Mouse (Mus musculus): ENCODE measurements around the gene Them7.

The Them7 gene

GRCm38 (mm10) chr2:105311991-105312390 lies 87.9 kb downstream of the Them7 start:
- DNase-seq, result no peak

GRCm38 (mm10) chr2:105313077-105313476 lies 89.0 kb downstream of the Them7 start:
- no peak for DNase-seq

DNA sequence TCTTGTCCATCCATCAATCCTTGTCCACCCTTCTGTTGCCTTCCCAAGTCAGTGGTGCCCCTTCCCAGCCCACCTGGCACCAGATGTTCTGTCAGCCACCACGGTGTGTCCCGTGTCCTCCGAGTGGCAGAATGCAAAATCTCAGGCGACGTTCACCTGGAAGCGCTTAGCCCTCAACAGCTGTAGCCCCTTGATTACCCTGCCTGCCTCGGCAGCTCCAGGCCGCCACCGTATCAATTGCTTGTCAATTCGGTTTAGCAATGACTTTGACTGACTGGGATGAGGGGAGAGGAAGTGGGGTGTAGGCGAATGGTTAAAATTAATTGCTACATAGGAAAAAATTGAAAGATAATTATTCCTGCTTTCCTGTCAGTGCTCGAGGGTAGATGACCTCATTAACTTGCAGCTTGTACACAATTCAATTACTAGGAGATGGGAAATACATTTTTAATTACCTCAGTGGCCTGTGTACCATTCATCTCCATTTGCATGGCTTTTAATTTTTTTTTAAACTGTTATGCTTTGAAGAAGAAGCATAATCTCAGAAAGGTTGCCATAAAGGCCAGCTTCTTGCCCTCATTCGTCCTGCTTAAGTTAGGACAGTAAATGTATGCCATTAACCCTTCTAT lies 93.5 kb downstream of the Them7 start:
- DNase-seq, result no peak

- DNase-seq, result no peak
Measured at GRCm38 (mm10) chr2:105326067-105326466, 101.9 kb downstream of the Them7 start.

GRCm38 (mm10) chr2:105330024-105330423 lies 105.9 kb downstream of the Them7 start:
- peak; percentile 89 to 90 for DNase-seq

DNA sequence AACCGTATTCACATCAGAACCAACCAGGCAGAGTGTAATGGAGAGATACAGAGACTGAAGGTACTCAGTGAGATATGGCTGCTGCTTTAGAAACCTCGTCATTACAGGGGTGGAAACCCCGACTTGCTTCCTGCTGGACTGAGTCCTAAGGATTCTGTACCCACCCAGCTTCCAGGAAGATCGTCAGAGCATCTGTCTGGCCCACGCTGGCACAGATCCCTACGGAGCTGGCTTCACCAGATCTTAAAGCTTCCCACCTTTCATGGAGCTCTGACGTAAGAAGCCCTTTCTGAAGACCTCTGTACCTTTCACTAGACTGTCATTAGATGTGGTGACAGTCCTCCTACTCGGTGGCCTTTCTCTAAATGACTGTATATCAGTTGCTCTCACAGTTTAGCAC lies 109.0 kb downstream of the Them7 start:
- DNase-seq, result no peak

DNA sequence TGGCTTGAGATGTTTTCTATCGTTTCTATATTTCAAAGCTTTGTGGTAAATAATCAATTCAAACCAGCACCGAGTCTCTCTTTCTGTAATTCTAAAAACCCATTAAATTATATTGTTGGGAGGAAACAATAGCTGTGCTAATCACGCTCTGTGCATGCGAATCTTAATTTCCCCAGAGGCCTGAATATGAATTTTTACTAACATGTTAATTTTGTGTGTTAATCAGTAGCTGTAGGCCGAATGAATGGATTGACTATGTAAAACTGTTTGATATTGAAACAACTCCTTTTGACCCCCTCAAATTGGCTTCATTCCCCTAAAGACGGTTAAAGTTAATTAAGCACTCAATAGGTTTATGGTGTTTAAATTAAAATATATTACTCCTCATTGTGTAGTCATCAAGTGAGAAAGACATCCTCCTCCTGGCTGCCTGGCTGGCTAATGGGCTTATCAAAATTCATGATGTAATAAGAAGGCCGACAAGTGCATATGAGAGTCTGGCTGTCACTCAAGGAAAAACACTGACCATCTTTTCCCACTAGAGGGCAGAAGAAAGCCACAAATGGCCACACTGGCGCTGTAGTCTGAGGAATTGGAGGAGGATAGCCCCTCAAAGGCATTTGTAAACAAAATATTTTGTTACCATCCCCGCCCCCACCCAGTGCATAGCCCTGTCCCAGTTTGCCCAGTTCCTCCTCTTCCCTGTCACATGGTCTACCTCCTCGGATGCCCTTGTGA lies 110.0 kb downstream of the Them7 start:
- peak; percentile 15 to 65 for DNase-seq

GRCm38 (mm10) chr2:105335661-105336060 lies 111.5 kb downstream of the Them7 start:
- DNase-seq, result no peak

DNA sequence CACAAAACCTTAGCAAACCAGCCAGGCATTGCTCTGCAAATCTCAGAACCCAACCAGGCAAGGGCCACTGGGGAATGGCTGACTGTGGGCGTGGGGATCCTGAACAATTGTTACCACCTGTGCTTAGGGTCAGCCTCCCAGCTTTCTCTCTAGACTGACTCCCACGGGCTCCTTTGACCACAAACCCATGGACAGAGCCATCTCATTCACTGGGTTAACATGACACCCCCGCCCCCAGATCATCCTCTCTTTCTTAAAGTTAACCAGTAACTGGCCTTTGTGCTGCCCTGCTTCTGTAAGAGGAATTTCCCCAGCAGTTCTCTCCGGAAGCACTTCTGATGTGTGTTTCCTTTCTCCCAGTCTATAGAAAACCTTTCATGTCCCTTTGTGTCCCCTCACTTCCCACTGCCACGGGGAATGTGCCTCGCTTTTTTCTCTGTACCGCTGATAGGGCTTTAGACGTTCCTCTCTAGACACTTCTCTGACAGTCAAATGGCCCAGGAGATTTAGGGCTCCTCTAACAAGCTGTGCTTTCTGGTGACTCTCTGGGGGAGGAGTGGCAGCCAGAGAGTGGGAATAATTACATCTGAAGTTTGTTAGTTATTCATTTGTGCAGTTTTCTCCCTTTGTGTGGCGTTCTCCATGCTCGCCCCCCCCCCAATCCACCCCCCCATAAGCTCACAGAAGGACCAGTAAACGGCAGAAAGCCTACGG lies 112.4 kb downstream of the Them7 start:
- no peak for DNase-seq

- DNase-seq, result no peak
Measured at GRCm38 (mm10) chr2:105337171-105337875, 113.2 kb downstream of the Them7 start.

DNA sequence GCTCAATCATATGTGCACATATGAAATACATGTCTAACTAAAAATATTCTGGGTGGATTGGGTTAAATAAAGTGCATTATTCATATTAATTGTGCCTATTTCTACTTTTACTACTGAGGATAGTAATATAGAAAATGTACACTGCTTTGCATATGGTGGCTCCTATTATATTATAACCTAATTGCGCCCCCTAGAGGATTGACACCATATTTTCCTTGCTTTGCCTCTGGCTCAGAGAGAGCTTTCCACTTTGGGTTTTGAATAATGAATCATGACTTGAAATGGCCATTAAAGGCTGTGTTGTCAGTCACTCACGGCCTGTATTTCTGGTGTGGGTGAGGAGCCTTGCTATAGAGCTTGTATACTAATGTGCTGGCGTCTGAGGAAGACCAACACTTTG lies 115.9 kb downstream of the Them7 start:
- DNase-seq, result peak in 1 of 2 experiments; percentile 16

GRCm38 (mm10) chr2:105348886-105349285 lies 124.8 kb downstream of the Them7 start:
- DNase-seq, result no peak

DNA sequence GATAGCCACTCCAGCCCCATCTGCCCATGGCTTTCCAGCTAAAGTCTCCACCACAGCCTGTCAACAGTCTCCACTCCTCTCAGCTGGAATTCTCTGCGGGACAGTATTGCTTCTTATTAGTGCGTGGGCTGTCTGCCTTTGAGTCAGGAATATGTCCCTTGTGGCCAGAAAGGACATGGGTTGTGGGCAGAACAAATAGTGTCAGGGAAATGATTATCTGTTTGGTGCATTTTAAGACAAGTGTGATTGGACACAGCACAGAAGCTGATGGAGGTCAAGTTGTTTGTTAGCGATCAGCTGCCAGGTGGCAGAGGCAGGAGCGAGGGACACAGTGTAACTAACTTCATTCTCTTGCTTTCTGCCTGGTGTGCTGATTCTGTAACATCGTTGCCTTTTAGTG lies 132.7 kb downstream of the Them7 start:
- DNase-seq, result no peak

DNA sequence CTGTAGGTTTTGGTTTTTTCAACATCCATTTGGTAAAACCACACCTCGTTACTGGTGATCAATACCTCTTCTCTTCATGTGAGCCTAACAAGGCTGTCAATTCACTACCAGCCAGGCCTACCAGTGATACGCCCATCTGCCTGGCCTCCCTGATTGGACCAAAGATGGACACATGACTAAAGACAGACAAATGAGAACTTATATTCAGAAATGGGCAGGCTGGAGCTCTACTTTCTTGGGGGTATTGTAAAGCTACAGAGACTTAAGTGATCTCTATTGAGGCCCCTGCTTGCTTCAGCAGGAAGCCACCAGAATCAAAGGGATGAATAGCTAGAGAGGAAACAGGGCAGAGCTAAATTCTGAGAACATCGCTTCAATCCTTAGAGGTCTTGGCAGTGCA lies 133.9 kb downstream of the Them7 start:
- no peak for DNase-seq

- no peak for DNase-seq
Measured at GRCm38 (mm10) chr2:105367623-105368022, 143.5 kb downstream of the Them7 start.

DNA sequence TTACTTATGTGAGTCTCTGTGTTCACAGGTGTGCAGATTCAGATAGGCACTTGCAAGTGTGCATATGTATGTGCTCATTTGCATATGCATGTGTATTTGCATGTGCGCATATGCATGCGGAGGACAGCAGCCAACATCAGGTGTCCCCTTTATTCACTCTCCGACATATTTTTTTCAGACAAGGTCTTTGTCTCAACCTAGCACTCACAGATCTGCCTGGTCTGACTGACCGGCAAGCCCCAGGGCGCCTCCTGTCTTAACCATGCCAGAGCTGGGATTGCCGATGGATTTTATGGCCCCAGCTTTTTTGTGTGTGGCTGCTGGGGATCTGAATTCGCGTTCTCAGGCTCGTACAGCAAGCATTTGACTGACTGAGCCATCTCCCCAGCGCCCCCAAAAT lies 146.1 kb downstream of the Them7 start:
- DNase-seq, result peak; percentile 4 to 10

DNA sequence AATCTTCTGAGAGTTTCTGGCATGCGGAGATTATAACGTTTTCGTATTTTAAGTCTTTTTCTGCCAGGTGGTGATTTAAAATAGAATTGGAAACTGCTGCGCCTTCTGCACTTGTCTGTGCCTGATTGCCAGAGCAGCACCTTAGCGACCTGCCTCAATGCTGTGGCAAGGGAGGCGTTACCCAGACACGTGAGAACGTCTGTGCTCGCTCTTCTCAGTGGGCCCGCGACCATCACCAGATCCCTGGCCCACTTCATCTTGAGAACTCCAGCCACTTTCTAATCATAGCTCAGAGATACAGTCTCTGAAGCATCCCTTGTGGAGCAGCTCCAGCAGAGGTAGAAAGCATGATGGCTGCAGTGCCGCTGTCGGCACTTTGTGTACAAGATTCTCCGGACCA lies 146.6 kb downstream of the Them7 start:
- peak in 1 of 2 experiments; percentile 9 for DNase-seq

DNA sequence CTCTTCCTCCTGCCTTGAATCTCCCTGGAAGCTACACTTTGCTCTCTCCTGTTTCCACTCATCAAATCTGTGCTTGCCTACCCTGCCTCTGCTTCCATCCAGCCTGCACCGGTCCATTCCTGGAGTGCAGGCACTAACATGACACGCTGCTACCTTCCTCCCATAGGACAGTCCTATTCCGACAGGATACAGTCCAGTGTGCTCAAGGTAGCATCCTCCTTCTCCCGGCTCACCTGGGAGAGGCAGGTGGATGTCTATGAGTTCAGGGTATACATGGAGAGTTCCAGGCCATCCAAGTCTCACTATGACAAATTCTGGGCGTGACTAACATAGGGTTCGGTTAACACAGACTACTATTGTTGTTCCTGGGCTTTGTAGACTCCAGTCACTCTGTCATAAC lies 148.0 kb downstream of the Them7 start:
- DNase-seq, result no peak

DNA sequence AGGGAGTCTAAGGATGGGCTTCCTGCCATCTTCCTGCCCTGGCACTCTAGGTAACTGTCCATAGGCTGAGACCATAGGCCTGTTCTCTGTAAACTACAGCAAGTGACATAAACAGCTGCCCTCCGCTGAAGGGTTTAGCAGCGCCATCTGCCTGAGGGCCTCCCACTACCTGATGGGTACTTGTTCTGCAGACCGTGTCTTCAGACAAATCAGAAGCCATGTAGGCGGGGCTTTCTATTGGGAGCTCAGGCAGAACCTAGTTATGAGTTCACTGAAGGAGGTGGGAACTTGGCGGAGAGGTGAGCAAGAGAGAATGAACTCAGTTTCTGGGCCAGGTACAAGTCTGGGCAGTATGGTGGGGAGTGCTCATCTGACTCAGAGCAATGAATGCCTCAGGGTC lies 148.6 kb downstream of the Them7 start:
- no peak for DNase-seq

DNA sequence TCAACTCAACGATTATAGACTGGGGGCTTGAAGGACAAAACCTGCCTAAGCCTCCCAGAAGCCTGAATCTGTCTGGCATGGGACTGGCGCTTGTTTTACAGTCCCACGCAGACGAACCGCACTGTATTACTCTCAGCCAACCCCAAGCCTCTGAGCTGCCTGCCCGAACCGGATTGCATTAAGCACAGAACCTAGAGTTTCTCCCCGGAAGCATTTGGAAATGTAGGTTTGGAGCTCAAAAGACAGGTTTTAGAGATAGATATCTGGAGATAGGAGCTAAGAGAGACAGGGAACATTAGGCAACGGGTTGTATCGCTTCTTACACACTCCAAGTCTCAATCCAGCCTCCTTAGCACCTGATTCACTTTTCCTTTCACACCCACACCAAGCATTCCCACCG lies 149.5 kb downstream of the Them7 start:
- DNase-seq, result no peak

DNA sequence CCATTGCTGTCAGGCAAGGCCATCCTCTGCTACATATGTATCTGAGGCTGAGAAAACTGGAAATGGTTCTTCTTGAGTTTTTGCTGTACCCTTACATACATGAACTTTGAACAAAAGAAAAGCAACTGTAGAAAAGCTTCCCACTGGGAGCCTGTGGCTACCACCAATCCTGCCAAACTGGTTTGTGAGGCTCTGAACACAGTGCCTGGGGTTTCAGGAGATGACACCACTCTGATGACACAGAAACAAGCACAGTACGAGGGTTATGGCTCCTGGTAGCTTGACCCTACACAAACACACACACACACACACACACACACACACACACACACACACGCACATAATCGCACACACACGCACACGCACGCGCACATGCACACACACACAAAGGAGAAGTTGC lies 151.1 kb downstream of the Them7 start:
- DNase-seq, result no peak

- no peak for DNase-seq
Measured at GRCm38 (mm10) chr2:105375705-105376104, 151.6 kb downstream of the Them7 start.

DNA sequence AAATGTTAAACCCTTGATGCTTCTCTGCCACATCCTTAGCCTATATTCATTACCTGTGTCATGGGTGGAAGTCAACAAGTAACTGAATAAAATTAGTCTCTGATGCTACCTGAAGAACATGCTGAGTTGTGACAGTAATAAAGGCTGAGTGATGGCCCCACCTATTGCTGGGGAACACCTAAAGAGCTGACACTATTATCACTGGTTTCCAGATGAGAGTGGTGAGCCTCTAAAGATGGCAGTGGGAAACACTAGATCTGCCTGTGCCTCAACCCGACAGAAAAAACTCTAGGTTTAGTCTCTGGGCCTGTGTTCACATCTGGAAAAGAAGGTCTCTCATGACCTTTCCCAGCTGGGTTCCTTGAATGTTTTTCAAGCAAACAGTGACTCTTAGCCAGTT lies 155.6 kb downstream of the Them7 start:
- DNase-seq, result no peak

Measured in cerebellum, postnatal 36 days (tissue).